ENCODE assay signal across 10 mouse cellular contexts in genomic region chr5:36747071-36747470, GRCm38 (mm10). TPM values are rescaled to one million over a fixed set of nuclear protein-coding genes. Genes with fewer than 3 reads are reported as not detected.
DNase-seq lines count a peak whose midpoint lies in the region; ATAC-seq and TF ChIP-seq lines count a peak whose summit lies in the region.
"Had no signal": no experiment of that assay in that cellular context is flagged by ENCODE, and none has a peak within 500 bp of the region (broad histone marks: within the 10 kb centered on the region; RNA-seq: fewer than 3 reads in every experiment).

No protein-coding gene starts in this region.

- no peaks in the 10 kb centered on the region for H3K9me3 ChIP-seq in heart, embryonic 12.5 days (replicated peaks)
- no peaks in the 10 kb centered on the region for H3K9me3 ChIP-seq in G1E (replicated peaks)
- no peaks in the 10 kb centered on the region for H3K9me3 ChIP-seq in hindbrain, embryonic 10.5 days
- no peaks in the 10 kb centered on the region for H3K9me3 ChIP-seq in liver, embryonic 16.5 days (replicated peaks; ENCODE audit: control insufficient read depth, low read length)

- H3K27me3 ChIP-seq in heart, embryonic 12.5 days (replicated peaks), result no peaks in the 10 kb centered on the region; the same call in 1 of the 2 replicates
- peaks cover 2% of the 10 kb centered on the region for H3K27me3 ChIP-seq in G1E (ENCODE audit: insufficient read depth, low read length)
- H3K27me3 ChIP-seq in hindbrain, embryonic 10.5 days (ENCODE audit: insufficient read depth, poor library complexity, severe bottlenecking), result no peaks in the 10 kb centered on the region
- H3K27me3 ChIP-seq in liver, embryonic 16.5 days (ENCODE audit: control insufficient read depth, insufficient read depth, low read depth, low read length), result no peaks in the 10 kb centered on the region

- DNase-seq in heart, adult 9 months (ENCODE audit: low spot score in 2 of 2), result no peak
- DNase-seq in G1E (ENCODE audit: low spot score) (no peak), MN1 (ENCODE audit: low spot score) (no peak)
- no peak for DNase-seq in hindbrain, embryonic 10.5 days (ENCODE audit: low spot score)
- DNase-seq in adrenal gland, adult (ENCODE audit: inconsistent age in 2 of 2, low spot score in 1 of 2), result no peak
- DNase-seq in adrenal gland, adult 2 months, result no peak
- DNase-seq: gastrocnemius, postnatal 10 days; thymus, postnatal 25 days had no signal

- ATAC-seq in heart, embryonic 12.5 days (ENCODE audit: insufficient number of reproducible peaks, low FRiP score), result no peak
- ATAC-seq in G1E (ENCODE audit: extremely low read depth, insufficient number of reproducible peaks, low FRiP score, poor library complexity, severe bottlenecking), result no peak
- no peak for ATAC-seq in liver, embryonic 16.5 days (ENCODE audit: low read depth)

- 0 out of 2 replicates have a peak overlapping the region, but pooled peaks have one; percentile 13 for H3K9ac ChIP-seq in heart, embryonic 12.5 days
- peak overlapping the region; percentile 92 for H3K9ac ChIP-seq in liver, embryonic 16.5 days (ENCODE audit: low read depth, low read length)

- H3K36me3 ChIP-seq in heart, embryonic 12.5 days, result 0 out of 2 replicates have a peak, but pooled peaks cover 2% of the 10 kb centered on the region
- H3K36me3 ChIP-seq in G1E (replicated peaks), result peaks cover 32% of the 10 kb centered on the region
- H3K36me3 ChIP-seq in hindbrain, embryonic 10.5 days, result 0 out of 2 replicates have a peak, but pooled peaks cover 3% of the 10 kb centered on the region
- H3K36me3 ChIP-seq in liver, embryonic 16.5 days (ENCODE audit: control insufficient read depth, insufficient read depth), result no peaks in the 10 kb centered on the region

- H3K4me3 ChIP-seq in heart, embryonic 12.5 days, result no peak overlapping the region
- peak overlapping the region; percentile 88; the same call in 1 of the 2 replicates for H3K4me3 ChIP-seq in G1E (ENCODE audit: low read depth, low read length)
- H3K4me3 ChIP-seq in hindbrain, embryonic 10.5 days, result peak overlapping the region; percentile 100
- H3K4me3 ChIP-seq in liver, embryonic 16.5 days (ENCODE audit: low read depth, low read length), result peak overlapping the region; percentile 94

- WGBS in heart, embryonic 12.5 days, result 75% methylated on average over 7 of the region's 7 CpGs
- 88% methylated on average over 7 of the region's 7 CpGs for WGBS in hindbrain, embryonic 10.5 days
- WGBS in liver, embryonic 16.5 days (ENCODE audit: insufficient replicate concordance), result 42% methylated on average over 7 of the region's 7 CpGs

- H3K4me1 ChIP-seq in heart, embryonic 12.5 days (replicated peaks), result peaks cover 9% of the 10 kb centered on the region
- H3K4me1 ChIP-seq in G1E (ENCODE audit: insufficient read depth, low read depth, low read length), result peaks cover 46% of the 10 kb centered on the region
- peaks cover 22% of the 10 kb centered on the region for H3K4me1 ChIP-seq in hindbrain, embryonic 10.5 days (replicated peaks)
- peaks cover 19% of the 10 kb centered on the region for H3K4me1 ChIP-seq in liver, embryonic 16.5 days (ENCODE audit: control insufficient read depth, low read depth, low read length)

- TF ChIP-seq CTCF in G1E (IDR thresholded peaks at IDR 0.05; ENCODE audit: low read depth, low read length), result no peak

- no peak overlapping the region for H3K27ac ChIP-seq in heart, embryonic 12.5 days (ENCODE audit: poor library complexity, severe bottlenecking)
- no peak overlapping the region for H3K27ac ChIP-seq in hindbrain, embryonic 10.5 days
- H3K27ac ChIP-seq in liver, embryonic 16.5 days (ENCODE audit: low read length), result no peak overlapping the region

- H3K4me2 ChIP-seq in heart, embryonic 12.5 days, result peak overlapping the region; percentile 31
- peak overlapping the region; percentile 94 for H3K4me2 ChIP-seq in liver, embryonic 16.5 days (ENCODE audit: low read depth, low read length)

RNA-seq across cellular contexts. Expression of gene Bloc1s4, which starts 1.4 kb away (rescaled TPM):
- polyA plus RNA-seq in heart, embryonic 12.5 days (2016; fragmentation: Nextera tagmentation; extraction: Ambion mirVana), result 21.0 and 21.3 TPM in 2 replicates
- total RNA-seq in G1E (2014; fragmentation: Nextera tagmentation) (5.1 and 9.3 TPM in 2 replicates), G1E (2017) (17.6 and 19.7 TPM in 2 replicates)
- 15.9 and 22.4 TPM in 2 replicates for polyA plus RNA-seq in G1E (2012)
- polyA plus RNA-seq in hindbrain, embryonic 10.5 days (2016; fragmentation: Nextera tagmentation; extraction: Ambion mirVana), result 23.1 and 23.5 TPM in 2 replicates
- polyA plus RNA-seq in liver, embryonic 16.5 days (2015; fragmentation: Nextera tagmentation; extraction: Ambion mirVana), result 11.3 and 12.6 TPM in 2 replicates
- total RNA-seq in adrenal gland, adult 2 months (2021), result 10 to 100 TPM; 21.9 to 27.5 TPM
- 64.9 and 70.9 TPM in 2 replicates for polyA plus RNA-seq in adrenal gland, adult 2 months (2012; rRNA removed)

RNA-seq across cellular contexts. Expression of gene Mrfap1, which starts 49.5 kb away (rescaled TPM):
- polyA plus RNA-seq in heart, embryonic 12.5 days (2016; fragmentation: Nextera tagmentation; extraction: Ambion mirVana), result 426 and 435 TPM in 2 replicates
- total RNA-seq in G1E (2014; fragmentation: Nextera tagmentation) (101 and 106 TPM in 2 replicates), G1E (2017) (278 and 310 TPM in 2 replicates)
- 98.5 and 126 TPM in 2 replicates for polyA plus RNA-seq in G1E (2012)
- 423 and 451 TPM in 2 replicates for polyA plus RNA-seq in hindbrain, embryonic 10.5 days (2016; fragmentation: Nextera tagmentation; extraction: Ambion mirVana)
- polyA plus RNA-seq in liver, embryonic 16.5 days (2015; fragmentation: Nextera tagmentation; extraction: Ambion mirVana), result 106 and 110 TPM in 2 replicates
- 100 to 1,000 TPM; 435 to 767 TPM for total RNA-seq in adrenal gland, adult 2 months (2021)
- 215 and 251 TPM in 2 replicates for polyA plus RNA-seq in adrenal gland, adult 2 months (2012; rRNA removed)

RNA-seq across cellular contexts. Expression of gene D5Ertd579e, which starts 51.2 kb away (rescaled TPM):
- 35.1 and 37.2 TPM in 2 replicates for polyA plus RNA-seq in heart, embryonic 12.5 days (2016; fragmentation: Nextera tagmentation; extraction: Ambion mirVana)
- total RNA-seq in G1E (2014; fragmentation: Nextera tagmentation) (21.4 and 27.5 TPM in 2 replicates), G1E (2017) (34.4 and 39.4 TPM in 2 replicates)
- 3.4 and 3.5 TPM in 2 replicates for polyA plus RNA-seq in G1E (2012)
- 25.9 and 28.2 TPM in 2 replicates for polyA plus RNA-seq in hindbrain, embryonic 10.5 days (2016; fragmentation: Nextera tagmentation; extraction: Ambion mirVana)
- 22.6 and 23.2 TPM in 2 replicates for polyA plus RNA-seq in liver, embryonic 16.5 days (2015; fragmentation: Nextera tagmentation; extraction: Ambion mirVana)
- 10 to 100 TPM; 64.4 to 83.5 TPM for total RNA-seq in adrenal gland, adult 2 months (2021)
- 13.7 and 13.9 TPM in 2 replicates for polyA plus RNA-seq in adrenal gland, adult 2 months (2012; rRNA removed)
